Mouse (Mus musculus) left cerebral cortex, adult 9 months (tissue): Measurements from ENCODE around the gene Musk.
"Not testable (repeated sequence)": the region's sequence is repeated elsewhere in the genome, so short reads cannot be mapped to it uniquely, and the experiment has no call there.

Experiments used
- DNase-seq, 2 experiments: peaks; one replicate each; pipeline ENCODE4 v3.0.0; 2022; ENCODE audit warnings: low spot score in 2 of 2

Musk gene

DNA sequence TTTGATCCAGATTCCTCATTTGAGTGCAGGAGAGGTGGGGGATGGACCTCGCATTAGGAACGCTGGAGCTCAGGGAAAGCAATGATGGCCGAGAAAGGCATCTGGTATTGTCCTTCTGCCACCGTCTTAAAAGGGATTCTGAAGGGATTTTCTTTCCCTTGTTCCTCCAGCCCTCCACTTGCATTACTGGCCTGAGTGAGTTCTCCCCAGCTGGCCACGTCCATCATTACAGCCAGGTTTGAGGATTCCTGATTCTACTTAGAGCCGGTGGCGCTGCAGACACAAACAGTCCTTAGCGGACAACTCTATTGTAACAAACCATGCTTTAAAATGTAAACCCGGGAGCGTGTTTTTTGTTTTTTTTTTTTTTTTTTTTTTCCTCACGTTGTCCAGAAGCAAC, at the start of gene Musk:
TSS of gene Musk (plus strand) at position 274 of the 400 bp plus-strand sequence.
- DNase-seq = no peak

DNA sequence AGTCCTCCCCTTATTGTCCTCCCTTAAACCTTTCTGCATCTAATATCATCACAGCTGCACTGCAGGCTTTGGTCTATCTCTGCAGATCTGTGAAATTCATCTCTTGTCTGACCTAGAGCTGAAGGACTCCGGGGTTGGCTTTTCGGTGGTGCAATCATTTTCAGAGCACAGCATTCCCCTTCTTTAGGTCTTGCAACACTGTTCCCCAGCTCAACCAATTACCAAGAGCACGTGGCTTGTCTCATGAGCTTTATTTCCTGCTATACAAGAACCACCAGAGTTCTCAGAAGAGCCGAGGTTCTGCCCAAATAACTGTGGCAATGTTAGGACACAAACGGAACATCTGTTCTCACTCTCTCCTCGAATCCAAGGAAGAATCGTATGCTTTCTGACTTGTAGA, 45.3 kb upstream of the Musk start:
- no peak for DNase-seq

DNA sequence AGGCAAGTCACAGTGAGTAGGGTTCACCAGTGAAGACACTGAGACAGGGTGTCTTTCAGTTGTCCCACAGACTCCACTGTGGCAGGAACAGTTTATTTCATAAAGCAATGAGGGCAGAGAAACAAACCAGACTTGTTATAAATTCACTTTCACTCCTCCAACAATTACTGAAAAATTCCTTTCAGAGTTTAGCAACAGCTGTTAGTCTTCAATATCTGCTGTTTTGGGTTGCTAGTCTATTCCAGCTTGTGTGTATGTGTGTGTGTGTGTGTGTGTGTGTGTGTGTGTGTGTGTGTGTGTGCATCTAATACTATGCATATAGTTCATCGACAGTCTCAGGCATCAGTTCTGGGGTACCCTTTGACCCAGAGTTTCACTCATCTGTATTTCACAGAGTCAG, 40.2 kb upstream of the Musk start:
- DNase-seq = no peak

DNA sequence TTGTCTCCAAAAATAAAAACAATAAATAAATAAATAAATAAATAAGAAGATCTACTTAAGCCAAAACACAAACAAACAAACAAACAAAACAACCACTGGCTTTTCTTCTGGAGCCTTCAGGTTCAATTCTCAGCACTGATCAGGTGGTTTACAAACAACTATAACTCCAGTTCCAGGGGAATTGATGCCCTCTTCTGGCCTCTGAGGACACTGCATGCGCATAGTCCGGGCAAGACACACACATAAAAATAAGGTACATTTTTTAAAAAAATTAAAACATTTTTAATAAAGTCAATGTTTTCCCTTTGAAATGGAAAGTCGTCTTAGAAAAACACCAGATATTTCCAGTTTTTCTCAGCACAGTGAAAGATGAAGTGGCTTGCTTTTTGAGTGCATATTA, 33.4 kb upstream of the Musk start:
- no peak for DNase-seq

DNA sequence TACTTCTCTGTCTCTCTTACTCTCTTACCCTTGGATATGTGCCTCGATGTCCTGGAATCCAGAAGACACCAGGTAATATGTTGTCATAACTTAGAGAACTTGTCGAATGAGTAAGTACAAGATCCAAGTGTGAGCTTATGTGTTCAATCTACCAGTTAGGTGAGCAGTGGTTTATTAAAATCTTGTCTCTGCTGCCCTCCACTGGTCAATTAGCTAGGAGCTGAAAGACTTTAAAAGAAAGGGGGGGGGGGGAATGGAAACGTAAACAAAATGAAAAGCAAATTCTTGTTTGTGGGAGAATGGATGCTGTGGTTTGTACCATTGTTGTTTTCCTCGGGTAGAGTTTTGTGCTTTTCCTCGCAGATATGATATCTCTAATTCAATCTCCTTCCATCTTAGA, 32.4 kb upstream of the Musk start:
- peak in 1 of 2 experiments; percentile 59 for DNase-seq

DNA sequence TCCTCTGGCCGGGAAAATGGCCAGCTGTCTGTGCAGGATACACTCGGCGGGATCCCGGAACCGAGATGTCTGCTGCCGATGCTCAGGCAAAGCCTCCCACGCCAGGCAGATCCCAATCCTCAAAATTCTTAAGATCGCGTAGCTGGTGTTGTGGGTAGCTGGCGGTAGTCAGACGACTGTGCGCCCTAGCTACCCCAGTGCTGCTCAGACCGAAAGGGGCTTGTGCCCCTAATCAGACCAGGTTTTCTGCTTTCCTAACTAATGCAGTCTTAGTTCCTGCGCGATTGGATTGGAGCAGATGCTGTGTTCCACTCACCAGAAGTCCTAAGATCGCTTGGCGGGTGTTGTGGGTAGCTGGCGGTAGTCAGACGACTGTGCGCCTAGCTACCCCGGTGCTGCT, 25.0 kb upstream of the Musk start:
- not testable (repeated sequence) for DNase-seq

DNA sequence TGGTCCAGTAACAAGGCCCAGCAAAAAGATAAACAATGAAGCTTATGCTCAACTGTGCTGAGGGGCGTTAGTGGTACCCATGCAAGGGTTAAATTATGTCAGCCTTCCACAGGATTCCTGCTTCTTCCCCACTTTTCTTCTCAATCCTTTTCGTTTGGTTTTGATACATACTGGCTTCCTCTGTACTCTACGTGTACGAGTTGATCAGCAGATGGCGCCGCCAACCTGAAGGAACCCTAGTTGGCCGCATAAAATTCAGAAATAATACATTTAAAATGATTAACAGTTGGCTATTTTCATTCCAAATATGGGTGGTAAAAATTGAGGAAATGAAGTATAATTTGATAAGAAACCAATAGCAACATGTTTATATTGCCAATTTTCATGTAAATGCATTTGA, 19.5 kb upstream of the Musk start:
- peak in 1 of 2 experiments; percentile 22 for DNase-seq

DNA sequence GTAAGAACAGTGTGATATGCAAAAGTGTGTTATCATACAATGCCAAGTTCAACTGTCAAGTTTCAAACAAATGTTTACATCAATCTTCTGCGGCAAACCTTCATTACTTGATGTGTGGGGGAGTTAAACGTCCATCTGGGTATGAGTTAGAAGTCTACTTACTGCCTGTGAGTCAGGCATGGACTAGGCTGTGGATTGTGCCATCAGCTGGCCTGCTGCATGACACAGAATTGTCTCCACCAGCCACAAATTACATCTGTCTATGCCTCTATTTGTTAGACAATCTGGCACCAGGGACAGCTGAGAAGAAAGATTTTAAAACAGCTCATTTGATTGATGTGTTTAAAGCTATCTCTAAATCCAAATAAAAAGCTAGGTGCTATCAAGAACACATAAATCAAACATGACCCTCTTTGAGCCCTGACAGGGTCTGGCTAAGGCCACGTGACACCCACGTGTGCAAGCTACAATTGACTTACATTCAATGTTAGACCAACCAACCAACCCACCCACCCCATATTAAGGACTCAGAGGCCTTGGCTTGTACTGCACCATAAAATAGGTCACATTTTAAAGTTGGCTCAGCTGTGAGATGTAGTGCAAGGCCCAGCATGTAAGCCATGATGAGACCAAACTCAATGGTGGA, 16.7 kb upstream of the Musk start:
- DNase-seq = no peak

DNA sequence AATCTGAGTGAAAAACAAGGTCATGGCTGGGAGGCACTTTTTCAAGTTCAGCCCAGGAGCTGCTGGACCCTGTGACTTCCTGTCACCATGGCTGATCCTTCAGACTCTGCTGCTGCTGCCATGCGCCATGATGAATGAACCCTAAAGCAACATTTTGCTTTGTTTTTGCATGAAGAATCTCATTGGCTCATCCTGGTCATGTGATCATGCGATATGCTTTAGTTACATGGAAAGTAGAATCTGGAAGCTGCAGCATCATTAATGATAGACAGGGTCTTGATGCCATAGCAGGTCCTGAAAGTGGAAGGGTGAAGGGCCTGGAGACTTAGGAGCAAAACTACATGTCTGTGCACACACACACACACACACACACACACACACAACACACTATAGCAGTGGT, 15.8 kb upstream of the Musk start:
- DNase-seq = no peak

DNA sequence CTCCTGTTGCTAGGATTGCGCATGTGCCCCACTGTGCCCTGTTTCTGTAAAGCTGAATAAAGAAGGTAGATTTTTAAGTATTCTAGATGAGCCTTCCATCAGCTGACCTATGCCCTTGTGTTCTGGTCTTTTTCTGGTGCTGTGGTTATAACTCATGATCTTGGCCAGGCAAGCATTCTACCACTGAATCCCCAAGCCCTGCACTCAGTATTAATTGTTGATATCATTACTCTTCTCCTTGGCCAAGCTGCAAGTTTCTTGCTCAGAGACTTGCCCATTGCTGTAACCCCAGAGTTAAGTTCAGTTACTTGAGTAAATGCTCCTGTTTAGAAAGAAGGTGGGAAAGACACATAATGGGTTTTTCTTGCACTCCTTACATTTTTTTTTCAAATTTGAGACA, 14.8 kb upstream of the Musk start:
- DNase-seq = no peak

DNA sequence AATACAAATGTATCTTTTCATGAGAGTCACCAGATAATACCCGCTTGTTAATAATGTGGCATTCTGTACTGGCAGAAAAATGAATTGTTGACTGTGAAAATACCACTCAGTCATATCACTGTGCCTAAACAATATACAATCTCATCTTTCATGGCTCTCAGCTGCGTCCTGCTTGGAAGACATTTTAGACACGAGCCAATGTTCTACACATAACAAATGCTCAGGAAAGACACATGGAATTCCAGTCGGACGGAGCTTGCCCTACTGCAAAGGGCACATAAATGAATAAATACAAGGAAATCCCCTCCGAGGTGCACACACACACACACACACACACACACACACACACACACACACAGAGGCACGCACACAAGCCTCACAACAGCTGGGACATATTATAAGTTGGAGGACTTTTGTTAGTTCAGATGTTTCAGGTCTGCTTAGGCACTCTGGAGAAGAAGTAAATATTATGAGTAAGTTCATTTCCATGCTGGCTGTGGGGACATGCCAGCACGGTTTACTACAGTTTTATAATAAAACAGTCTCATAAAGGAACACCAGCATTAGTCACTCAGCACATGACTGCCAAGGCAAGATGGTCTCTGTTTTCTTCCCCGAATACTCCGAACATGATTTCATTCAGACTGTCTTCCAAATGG, 14.1 kb upstream of the Musk start:
- no peak for DNase-seq

DNA sequence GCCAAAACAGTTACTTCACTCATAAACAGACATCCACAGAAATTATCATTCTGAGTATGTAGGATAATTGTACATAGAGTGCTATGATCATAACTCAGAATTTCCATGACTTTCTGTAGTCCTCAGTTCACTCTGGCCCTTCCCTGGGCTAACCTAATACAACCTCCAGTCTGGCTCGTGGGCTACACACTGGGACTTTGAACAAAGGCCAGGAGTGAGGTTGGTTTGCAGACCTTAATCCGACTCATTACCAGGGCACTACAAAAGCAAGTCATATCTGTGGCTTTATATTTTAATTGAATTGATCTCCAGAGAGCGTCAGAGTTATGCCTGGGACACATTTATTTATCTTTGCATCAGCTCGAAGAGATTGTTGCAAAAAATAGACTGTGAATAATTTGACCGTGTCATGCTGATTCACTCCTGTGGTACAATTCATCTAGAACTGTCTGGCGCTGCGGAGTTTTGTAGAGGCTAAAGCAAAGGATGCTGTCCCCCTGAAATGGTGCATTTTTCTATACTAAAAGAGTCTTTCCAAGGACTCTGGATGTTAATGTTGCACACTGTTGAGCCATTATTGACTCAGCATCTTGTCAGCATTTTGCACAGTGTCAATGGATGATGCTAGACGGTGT, 10.4 kb upstream of the Musk start:
- DNase-seq = no peak

DNA sequence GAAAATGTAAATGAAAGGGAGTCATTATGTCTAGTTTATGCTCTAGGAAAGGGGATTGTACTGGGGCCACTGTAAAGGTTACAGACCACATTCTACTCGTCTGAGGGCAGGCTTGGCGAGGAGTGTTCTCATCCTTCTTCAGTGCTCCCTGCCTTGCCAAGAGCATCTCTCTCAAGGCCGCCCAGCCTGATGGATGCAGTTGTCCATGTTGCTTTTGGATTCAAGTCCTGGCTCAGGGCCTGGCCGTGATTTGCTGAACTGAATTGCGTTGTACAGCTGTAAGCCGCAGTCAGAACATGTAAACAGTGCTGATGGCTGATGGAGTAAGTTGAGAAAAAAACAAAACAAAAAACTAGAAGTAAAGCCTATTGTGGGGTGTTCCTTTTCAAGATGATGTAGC, 7.4 kb upstream of the Musk start:
- DNase-seq = no peak

DNA sequence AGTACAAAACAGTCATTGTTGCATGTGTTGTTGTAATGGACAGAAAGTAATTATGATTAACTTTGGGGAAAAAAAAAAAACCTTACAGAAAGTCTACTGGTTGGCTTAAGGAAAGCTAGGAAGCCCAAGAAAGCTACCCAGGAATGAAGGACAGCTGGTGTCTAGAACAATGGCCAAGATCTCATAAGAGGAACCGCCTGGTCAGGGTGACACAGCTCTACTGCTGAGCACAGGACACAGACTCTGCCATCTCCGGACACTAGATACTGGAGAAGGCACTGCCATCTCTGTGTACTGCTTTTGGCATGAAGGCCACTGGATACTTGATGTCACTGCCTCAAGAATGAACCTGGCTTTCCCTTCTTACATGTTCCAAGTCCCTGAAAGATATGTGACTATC, 5.6 kb upstream of the Musk start:
- DNase-seq = no peak

DNA sequence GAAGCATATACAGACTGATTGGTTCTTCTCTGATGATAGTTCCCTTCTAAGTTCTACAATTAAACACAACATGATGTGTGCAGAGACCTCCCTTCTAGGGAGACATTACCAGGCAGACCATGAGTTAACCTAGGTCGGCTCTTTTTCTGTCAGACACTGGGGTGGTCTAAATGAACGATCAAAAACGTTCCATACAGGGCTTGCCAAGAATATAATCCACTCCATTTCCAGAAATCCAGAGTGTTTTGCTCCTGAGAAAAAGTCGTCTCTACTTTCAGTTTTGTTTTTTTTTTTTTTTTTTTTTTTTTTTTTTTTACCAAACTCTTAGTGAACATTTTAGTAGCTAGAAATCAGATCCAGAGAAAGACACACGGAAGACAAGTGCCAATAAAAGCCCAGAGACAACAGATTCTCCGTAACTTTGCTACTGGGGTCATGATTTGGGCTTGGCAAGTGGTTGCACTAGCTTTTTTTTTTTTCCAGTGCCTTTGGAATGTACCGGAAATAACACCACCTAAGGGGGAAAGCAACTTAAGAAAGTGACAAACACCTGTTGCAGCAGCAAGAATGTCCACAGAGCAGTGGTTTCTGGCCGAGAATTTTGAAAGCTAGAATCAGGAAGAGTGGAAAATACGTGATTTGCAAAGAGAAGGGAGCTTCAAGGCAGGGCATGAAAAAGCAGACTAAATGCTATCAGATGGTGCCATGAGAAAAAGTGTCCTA, 769 bp downstream of the Musk start:
- DNase-seq = no peak

DNA sequence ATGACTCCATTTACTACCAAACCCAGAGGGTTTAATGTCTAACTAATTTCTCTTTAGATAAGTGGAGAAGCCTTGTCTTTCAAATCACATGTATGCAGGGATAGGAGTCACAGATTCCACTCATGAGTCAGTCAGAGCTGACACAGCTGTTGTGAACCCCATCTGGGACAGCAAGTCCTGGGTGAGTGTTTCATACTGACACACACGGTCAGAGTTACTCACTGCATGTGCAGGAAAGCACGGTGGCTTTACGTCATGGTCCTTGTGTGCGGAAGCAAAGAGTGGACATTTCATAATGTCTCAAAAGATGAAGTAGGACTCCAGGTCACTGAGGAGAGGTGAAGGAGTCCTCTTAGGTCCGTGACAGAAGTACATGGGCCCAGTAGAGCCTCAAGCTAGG, 3.0 kb downstream of the Musk start:
- DNase-seq = no peak

DNA sequence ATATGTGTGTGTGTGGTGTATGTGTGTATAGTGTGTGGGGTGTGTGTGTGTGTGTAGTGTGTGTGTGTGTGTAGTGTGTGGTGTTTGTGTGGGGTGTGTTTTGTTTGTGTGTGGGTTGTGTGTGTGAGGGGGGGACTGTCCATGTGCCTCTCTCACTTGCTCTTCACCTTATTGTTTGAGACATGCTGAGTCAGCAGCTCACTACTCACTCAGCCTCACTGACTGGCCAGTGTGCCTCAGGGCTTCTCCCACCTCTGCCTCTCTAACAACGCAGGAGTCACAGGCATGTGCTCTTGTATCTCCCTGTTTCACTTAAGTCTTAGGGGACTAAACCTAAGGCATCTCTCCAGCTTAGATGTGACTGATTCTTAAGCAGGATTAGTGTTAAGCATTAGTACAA, 6.1 kb downstream of the Musk start:
- DNase-seq = no peak

DNA sequence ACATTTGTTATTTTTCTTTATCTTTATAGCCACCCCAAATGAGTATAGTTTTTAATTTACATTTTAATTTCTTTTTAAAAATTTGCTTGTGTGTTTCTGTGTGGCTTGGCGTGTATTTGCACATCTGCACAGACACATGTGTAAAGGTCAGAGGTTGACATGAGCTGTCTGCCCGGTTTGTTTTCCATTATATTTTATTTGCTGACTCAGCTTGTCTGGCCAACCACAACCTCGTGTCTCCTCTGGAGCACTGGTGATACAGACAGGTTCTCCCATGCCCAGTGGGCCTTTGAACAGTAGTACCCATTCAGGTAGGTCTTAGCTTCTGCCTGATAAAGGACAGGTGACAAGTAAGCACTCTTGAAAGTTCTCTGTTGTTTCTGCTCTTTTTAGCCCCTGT, 7.3 kb downstream of the Musk start:
- no peak for DNase-seq

DNA sequence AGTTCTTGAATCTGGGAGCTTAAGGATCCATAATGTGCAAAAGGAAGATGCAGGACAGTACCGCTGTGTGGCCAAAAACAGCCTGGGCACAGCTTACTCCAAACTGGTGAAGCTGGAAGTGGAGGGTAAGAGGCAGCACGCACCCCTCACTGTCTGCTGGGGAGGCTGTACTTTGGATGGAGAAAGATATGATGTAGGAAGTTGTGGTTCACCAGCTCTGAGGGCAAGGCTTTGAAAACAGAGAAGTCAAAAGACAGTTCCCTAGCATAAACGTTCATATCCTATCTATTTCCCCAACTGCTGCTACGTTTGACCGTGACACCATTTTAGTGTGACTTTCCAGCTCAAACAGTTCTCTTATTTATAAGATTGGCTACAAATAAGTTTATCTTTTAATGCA, 18.1 kb downstream of the Musk start:
- no peak for DNase-seq

DNA sequence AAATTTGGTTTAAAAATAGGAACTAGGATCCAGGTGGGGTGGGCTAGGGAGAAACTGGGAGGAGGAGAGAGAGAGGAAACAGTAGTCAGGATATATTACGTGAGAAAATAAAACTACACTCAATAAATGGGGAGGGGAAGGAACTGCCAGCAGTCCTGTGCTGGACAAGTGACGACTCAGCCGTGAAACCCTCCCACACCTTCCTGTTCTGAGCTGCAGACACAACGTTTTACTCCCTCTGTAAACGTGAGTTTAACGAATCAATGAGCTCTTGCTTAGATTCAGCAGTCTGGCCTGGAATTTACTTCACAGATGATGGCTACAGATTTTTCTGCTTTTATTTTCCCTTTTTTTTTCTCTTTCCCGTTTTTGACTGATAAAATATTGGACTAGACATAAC, 18.8 kb downstream of the Musk start:
- no peak for DNase-seq

DNA sequence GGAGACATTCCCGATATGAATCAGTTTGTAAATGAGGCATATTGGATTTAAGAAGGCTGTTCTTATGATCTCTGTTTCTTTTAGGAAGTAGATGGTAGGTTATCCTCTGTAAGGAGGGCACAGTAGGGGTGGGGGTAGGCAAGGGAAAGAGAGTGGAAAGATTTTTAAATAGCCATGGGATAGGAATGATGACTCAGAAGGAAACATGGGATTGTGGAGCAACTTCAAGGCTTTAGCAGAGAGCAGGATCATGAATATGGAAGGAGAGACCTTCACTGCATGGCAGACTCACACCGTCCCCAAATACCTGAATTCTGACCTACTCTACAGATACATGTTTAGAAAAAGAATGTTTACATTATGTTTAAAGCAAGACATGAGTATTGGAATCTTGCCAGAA, 21.7 kb downstream of the Musk start:
- DNase-seq = no peak

DNA sequence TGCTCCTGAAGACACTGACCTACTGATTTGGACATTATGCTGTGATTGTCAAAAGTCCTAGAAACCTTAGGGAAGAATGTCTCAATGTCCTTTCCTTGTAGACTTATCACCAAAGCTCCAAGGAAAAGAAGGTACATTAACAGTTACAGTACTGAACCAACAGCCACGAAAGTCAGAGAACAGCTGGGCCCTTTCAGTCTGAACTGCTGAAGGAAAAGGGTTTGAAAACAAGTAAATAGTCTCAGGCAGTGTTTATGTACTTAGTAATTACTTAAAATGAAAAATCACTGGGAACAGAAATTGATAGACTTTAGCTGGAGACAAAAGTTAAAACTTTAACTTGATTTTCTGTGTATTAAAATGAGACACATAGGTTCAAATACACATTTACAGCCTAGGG, 27.6 kb downstream of the Musk start:
- DNase-seq = no peak
